Mouse (Mus musculus) limb, embryonic 14.5 days (tissue): ENCODE measurements around the gene Bmp8b. TPM values are rescaled to one million over a fixed set of nuclear protein-coding genes. Genes with fewer than 3 reads are reported as not detected.

ENCODE experiments used
- ATAC-seq: fragments of 200-750 bp; cut with Nextera tagmentation; 2 replicates; pipeline ENCODE4 v1.8.0; 2017; ENCODE audit warnings: low read depth, moderate number of reproducible peaks, moderate TSS enrichment; ENCODE audit not compliant: low FRiP score
- DNase-seq: peaks from one replicate; pipeline ENCODE4 v3.0.0-alpha.2; 2015; ENCODE audit warnings: low spot score
- H3K27ac ChIP-seq: fragments of 300-500 bp; sonication (generic); replicated peaks from 2 replicates; pipeline ENCODE4 v1.5.1; 2014; ENCODE audit warnings: low read depth, mild to moderate bottlenecking, low read length, moderate library complexity, mixed read lengths
- H3K27me3 ChIP-seq: fragments of 300-500 bp; sonication (generic); 2 replicates; pipeline ENCODE4 v1.6.1; 2014; ENCODE audit warnings: low read length, mixed read lengths; ENCODE audit not compliant: control insufficient read depth, insufficient read depth
- H3K36me3 ChIP-seq: fragments of 300-500 bp; sonication (generic); 2 replicates; pipeline ENCODE4 v1.6.1; 2014; ENCODE audit warnings: mild to moderate bottlenecking, low read length, moderate library complexity, mixed read lengths; ENCODE audit not compliant: control insufficient read depth, insufficient read depth
- H3K4me1 ChIP-seq: fragments of 300-500 bp; sonication (generic); 2 replicates; pipeline ENCODE4 v1.6.1; 2014; ENCODE audit warnings: antibody characterized with exemption, low read length, mixed read lengths; ENCODE audit not compliant: control insufficient read depth, insufficient read depth
- H3K4me2 ChIP-seq: fragments of 300-500 bp; sonication (generic); replicated peaks from 2 replicates; pipeline ENCODE4 v1.6.1; 2014; ENCODE audit warnings: low read depth, mild to moderate bottlenecking, low read length, moderate library complexity; ENCODE audit not compliant: severe bottlenecking
- H3K4me3 ChIP-seq: fragments of 300-500 bp; sonication (generic); replicated peaks from 2 replicates; pipeline ENCODE4 v1.5.1; 2014; ENCODE audit warnings: low read length
- H3K9ac ChIP-seq: fragments of 300-500 bp; sonication (generic); 2 replicates; pipeline ENCODE4 v1.6.1; 2014; ENCODE audit warnings: mild to moderate bottlenecking, low read depth, low read length, moderate library complexity; ENCODE audit not compliant: severe bottlenecking
- H3K9me3 ChIP-seq: fragments of 300-500 bp; sonication (generic); 2 replicates; pipeline ENCODE4 v1.6.1; 2016; ENCODE audit warnings: low read length; ENCODE audit not compliant: control insufficient read depth
- POLR2A ChIP-seq: fragments of 200-500 bp; IDR thresholded peaks from 2 replicates; pipeline ENCODE4 v1.8.0; 2012; ENCODE audit warnings: inconsistent platforms, mild to moderate bottlenecking, moderate library complexity, borderline replicate concordance; ENCODE audit not compliant: insufficient read depth, insufficient read length; ENCODE audit errors: extremely low read depth
- WGBS: fragments of 180-500 bp; shearing (Covaris S2); extraction: QIAGEN DNeasy Blood & Tissue Kit; methylation state at CpG from one replicate; pipeline ENCODE4 v1.1.7; 2014; 5-methylcytosine and 5-hydroxymethylcytosine counted together
- polyA plus RNA-seq, 2 experiments: library from polyadenylated mRNA; depleted of rRNA in 1 of 2; stranded (reverse) in 1 of 2; unstranded in 1 of 2; fragments of >200 nt; fragmentation: Nextera tagmentation in 1 of 2; extraction: Ambion mirVana in 1 of 2; gene quantifications; 2 replicates each; pipeline versions ENCODE4 v1.2.1 to v1.2.3; 2012 to 2014

Gene Bmp8b
- polyA plus RNA-seq (2012; rRNA removed) (1.5 and 1.9 TPM in 2 replicates), polyA plus RNA-seq (2014; fragmentation: Nextera tagmentation; extraction: Ambion mirVana) (0.93 and 1.3 TPM in 2 replicates)

DNA sequence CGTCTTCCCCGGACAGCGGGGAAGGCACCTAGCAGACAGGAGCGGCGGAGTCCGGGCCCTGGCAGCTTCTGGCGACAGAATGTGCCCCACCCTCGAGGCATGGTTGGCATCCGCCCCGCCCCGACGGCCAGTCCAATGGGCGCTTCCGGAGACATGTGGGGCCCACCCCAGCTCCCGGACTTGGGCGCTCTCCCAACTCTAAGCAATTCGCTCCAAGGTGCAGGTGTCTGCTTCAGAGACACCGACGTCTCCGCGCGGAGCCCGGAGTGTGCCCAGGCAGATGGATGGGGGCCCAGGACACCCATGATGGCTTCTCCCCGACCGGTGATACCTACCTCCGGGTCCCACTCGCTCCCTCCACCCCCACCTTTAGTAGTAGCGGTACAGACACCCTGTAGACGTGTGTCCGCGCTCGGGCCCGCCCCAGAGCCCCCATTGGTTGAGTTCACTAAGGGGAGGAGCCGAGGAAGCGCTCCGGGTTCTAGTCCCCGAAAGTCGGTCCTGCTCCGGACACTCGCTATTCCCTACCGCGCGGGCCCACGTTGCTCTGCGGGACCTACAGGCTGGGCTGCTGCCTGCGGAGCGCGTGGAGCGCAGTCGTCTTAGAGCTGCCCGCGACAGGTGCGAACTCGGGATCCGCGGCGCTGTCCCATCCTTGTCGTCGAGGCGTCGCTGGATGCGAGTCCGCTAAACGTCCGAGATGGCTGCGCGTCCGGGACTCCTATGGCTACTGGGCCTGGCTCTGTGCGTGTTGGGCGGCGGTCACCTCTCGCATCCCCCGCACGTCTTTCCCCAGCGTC is at the start of gene Bmp8b:
Gene Bmp8b, plus strand, starts transcription at position 515 of the 800 bp plus-strand sequence.
- Histone ChIP-seq H3K36me3 (no peaks in the 10 kb centered on the region), H3K4me2 (peak within 1 kb of the TSS; percentile 32), H3K27ac (no peak within 1 kb of the TSS), H3K4me3 (peak within 1 kb of the TSS; percentile 30), H3K9me3 (no peaks in the 10 kb centered on the region), H3K27me3 (peaks cover 37% of the 10 kb centered on the region), H3K4me1 (peaks cover 6% of the 10 kb centered on the region; the same call in 1 of the 2 replicates), H3K9ac (no peak within 1 kb of the TSS)
- ATAC-seq (no peak), DNase-seq (no peak)
- WGBS: 6% methylated on average over 68 of the region's 75 CpGs
- TF ChIP-seq POLR2A: no peak

GRCm38 (mm10) chr4:123056560-123057109 is 48.3 kb upstream of the Bmp8b start:
- no peak overlapping the region for H3K27ac ChIP-seq
- no peak overlapping the region for H3K4me2 ChIP-seq
- peaks cover 49% of the 10 kb centered on the region for H3K36me3 ChIP-seq
- no peak overlapping the region for H3K4me3 ChIP-seq
- H3K4me1 ChIP-seq: no peaks in the 10 kb centered on the region
- H3K27me3 ChIP-seq: no peaks in the 10 kb centered on the region
- ATAC-seq: no peak
- H3K9me3 ChIP-seq: no peaks in the 10 kb centered on the region
- no peak overlapping the region for H3K9ac ChIP-seq
- DNase-seq: peak; percentile 9
- WGBS: 73% methylated on average over 3 of the region's 3 CpGs
- TF ChIP-seq POLR2A: no peak

DNA sequence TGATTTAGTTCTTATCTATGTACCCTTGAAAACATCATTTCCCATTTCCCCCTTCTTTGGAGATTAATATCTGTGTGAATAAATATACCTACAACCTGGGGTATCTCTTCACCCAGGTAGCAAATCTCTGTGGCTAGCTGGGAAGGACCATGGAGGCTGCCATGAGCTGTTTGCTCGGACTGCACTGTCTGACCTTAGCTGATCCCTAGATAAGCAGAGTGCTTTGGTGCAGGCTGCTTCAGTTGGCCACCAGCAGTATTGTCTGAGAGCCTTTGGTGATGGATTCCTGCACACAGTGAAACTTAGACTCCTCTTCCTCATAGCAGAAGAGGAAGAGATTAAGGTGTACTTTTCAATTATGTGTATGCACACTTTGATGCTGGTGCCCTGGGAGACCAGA is 47.0 kb upstream of the Bmp8b start:
- no peak overlapping the region for H3K27ac ChIP-seq
- ATAC-seq: no peak
- peaks cover 36% of the 10 kb centered on the region for H3K36me3 ChIP-seq
- TF ChIP-seq POLR2A: no peak
- no peaks in the 10 kb centered on the region for H3K9me3 ChIP-seq
- WGBS: 58% methylated on average over 1 of the region's 1 CpGs
- H3K27me3 ChIP-seq: no peaks in the 10 kb centered on the region
- H3K4me3 ChIP-seq: no peak overlapping the region
- no peak overlapping the region for H3K4me2 ChIP-seq
- no peak overlapping the region for H3K9ac ChIP-seq
- no peaks in the 10 kb centered on the region for H3K4me1 ChIP-seq
- no peak for DNase-seq

DNA sequence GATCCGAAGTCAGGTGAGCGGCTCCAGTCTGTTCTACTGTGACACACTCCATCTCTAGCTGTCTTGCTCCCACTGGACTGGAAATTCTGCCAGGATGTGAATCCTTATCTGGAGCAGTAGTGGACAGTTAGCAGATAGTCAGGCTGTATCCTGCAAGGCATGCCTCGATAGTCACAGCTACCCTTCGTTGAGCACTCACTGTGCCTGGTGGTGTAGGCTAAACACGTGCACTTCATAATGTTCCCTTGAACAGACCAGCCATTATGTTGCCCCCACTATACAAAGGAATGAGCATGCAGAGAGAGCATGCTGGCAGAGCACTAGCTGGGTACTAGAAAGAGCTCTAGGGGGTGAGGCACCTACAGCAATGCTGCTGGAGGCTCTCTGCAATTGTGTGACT is 43.2 kb upstream of the Bmp8b start:
- Histone ChIP-seq H3K4me2 (no peak overlapping the region), H3K4me1 (no peaks in the 10 kb centered on the region), H3K27ac (no peak overlapping the region), H3K36me3 (peaks cover 1% of the 10 kb centered on the region; the same call in 1 of the 2 replicates), H3K9me3 (no peaks in the 10 kb centered on the region), H3K27me3 (no peaks in the 10 kb centered on the region), H3K4me3 (no peak overlapping the region), H3K9ac (no peak overlapping the region)
- 85% methylated on average over 5 of the region's 5 CpGs for WGBS
- DNase-seq: no peak
- no peak for TF ChIP-seq POLR2A
- ATAC-seq: no peak

- H3K9ac ChIP-seq: no peak overlapping the region
- ATAC-seq (no peak), DNase-seq (no peak)
- no peak overlapping the region for H3K4me3 ChIP-seq
- TF ChIP-seq POLR2A: no peak
- no peaks in the 10 kb centered on the region for H3K27me3 ChIP-seq
- H3K27ac ChIP-seq: no peak overlapping the region
- no peak overlapping the region for H3K4me2 ChIP-seq
- H3K36me3 ChIP-seq: no peaks in the 10 kb centered on the region
- WGBS: 84% methylated on average over 6 of the region's 6 CpGs
- H3K4me1 ChIP-seq: no peaks in the 10 kb centered on the region
- H3K9me3 ChIP-seq: no peaks in the 10 kb centered on the region
Observed at GRCm38 (mm10) chr4:123068646-123069045, 36.3 kb upstream of the Bmp8b start.
